Mouse (Mus musculus) limb, embryonic 12.5 days (tissue): ENCODE measurements around the gene Dpf3. TPM values are rescaled to one million over a fixed set of nuclear protein-coding genes. Genes with fewer than 3 reads are reported as not detected.

Source experiments
- ATAC-seq: fragments of 200-750 bp; cut with Nextera tagmentation; 2 replicates; pipeline ENCODE4 v1.8.0; 2017; ENCODE audit warnings: low read depth, moderate TSS enrichment; ENCODE audit not compliant: insufficient number of reproducible peaks, insufficient read depth, low FRiP score, low TSS enrichment
- H3K27ac ChIP-seq: fragments of 300-500 bp; sonication (generic); 2 replicates; pipeline ENCODE4 v1.5.1; 2016; ENCODE audit warnings: mild to moderate bottlenecking, moderate library complexity
- H3K27me3 ChIP-seq: fragments of 300-500 bp; sonication (generic); 2 replicates; pipeline ENCODE4 v1.6.1; 2016; ENCODE audit warnings: mild to moderate bottlenecking, moderate library complexity
- H3K36me3 ChIP-seq: fragments of 300-500 bp; sonication (generic); 2 replicates; pipeline ENCODE4 v1.6.1; 2016; ENCODE audit warnings: mild to moderate bottlenecking, moderate library complexity
- H3K4me1 ChIP-seq: fragments of 300-500 bp; sonication (generic); replicated peaks from 2 replicates; pipeline ENCODE4 v1.6.1; 2016
- H3K4me2 ChIP-seq: fragments of 300-500 bp; sonication (generic); 2 replicates; pipeline ENCODE4 v1.6.1; 2016; ENCODE audit warnings: mild to moderate bottlenecking, moderate library complexity
- H3K4me3 ChIP-seq: fragments of 300-500 bp; sonication (generic); replicated peaks from 2 replicates; pipeline ENCODE4 v1.5.1; 2016; ENCODE audit warnings: mild to moderate bottlenecking
- H3K9ac ChIP-seq: fragments of 300-500 bp; sonication (generic); replicated peaks from 2 replicates; pipeline ENCODE4 v1.6.1; 2016; ENCODE audit warnings: mild to moderate bottlenecking, moderate library complexity
- H3K9me3 ChIP-seq: fragments of 300-500 bp; sonication (generic); 2 replicates; pipeline ENCODE4 v1.6.1; 2016; ENCODE audit warnings: mild to moderate bottlenecking, moderate library complexity
- WGBS: fragments of 180-500 bp; shearing (Covaris S2); methylation state at CpG from one replicate; pipeline ENCODE4 v1.1.7; 2016; 5-methylcytosine and 5-hydroxymethylcytosine counted together
- polyA plus RNA-seq: library from polyadenylated mRNA; unstranded; fragments of >200 nt; fragmentation: Nextera tagmentation; extraction: Ambion mirVana; gene quantifications from 2 replicates; pipeline ENCODE4 v1.2.1, GENCODE M21; 2016

Gene Dpf3
- polyA plus RNA-seq, 1 experiment from 2014 or later = 4.4 TPM

DNA sequence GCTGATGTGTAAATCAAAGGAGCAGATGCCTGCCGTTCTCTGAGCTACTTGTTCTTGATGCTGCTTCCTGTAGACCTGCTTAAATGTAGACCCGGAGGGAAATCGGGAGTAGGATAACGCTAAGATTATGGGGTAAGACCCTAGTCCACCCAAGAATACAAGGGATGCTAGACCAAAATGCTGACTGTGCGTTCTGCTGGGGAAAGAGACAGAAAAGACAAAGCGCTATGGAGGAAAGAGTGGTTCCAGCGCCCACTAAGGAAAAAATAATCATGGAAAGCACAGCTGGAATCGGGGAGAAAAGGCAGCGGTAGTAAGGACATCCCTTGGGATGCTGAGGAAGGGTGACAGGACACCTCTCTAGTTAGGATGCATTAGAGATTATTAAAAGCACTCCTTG, 174.7 kb downstream of the Dpf3 start:
- Histone ChIP-seq H3K27ac (no peak overlapping the region), H3K4me3 (no peak overlapping the region), H3K4me2 (no peak overlapping the region), H3K27me3 (peaks cover 3% of the 10 kb centered on the region; the same call in 1 of the 2 replicates), H3K9ac (no peak overlapping the region), H3K4me1 (0 out of 2 replicates have a peak, but pooled peaks cover 3% of the 10 kb centered on the region), H3K36me3 (no peaks in the 10 kb centered on the region), H3K9me3 (no peaks in the 10 kb centered on the region)
- WGBS = 90% methylated on average over 9 of the region's 9 CpGs
- no peak for ATAC-seq

- no peak overlapping the region for H3K27ac ChIP-seq
- H3K9me3 ChIP-seq = no peaks in the 10 kb centered on the region
- WGBS = 40% methylated on average over 11 of the region's 11 CpGs
- H3K36me3 ChIP-seq = no peaks in the 10 kb centered on the region
- H3K4me3 ChIP-seq = no peak overlapping the region
- 0 out of 2 replicates have a peak, but pooled peaks cover 3% of the 10 kb centered on the region for H3K4me1 ChIP-seq
- H3K9ac ChIP-seq = no peak overlapping the region
- ATAC-seq = no peak
- H3K27me3 ChIP-seq = peaks cover 3% of the 10 kb centered on the region; the same call in 1 of the 2 replicates
- H3K4me2 ChIP-seq = no peak overlapping the region
Observed at GRCm38 (mm10) chr12:83310567-83310966, 176.9 kb downstream of the Dpf3 start.

DNA sequence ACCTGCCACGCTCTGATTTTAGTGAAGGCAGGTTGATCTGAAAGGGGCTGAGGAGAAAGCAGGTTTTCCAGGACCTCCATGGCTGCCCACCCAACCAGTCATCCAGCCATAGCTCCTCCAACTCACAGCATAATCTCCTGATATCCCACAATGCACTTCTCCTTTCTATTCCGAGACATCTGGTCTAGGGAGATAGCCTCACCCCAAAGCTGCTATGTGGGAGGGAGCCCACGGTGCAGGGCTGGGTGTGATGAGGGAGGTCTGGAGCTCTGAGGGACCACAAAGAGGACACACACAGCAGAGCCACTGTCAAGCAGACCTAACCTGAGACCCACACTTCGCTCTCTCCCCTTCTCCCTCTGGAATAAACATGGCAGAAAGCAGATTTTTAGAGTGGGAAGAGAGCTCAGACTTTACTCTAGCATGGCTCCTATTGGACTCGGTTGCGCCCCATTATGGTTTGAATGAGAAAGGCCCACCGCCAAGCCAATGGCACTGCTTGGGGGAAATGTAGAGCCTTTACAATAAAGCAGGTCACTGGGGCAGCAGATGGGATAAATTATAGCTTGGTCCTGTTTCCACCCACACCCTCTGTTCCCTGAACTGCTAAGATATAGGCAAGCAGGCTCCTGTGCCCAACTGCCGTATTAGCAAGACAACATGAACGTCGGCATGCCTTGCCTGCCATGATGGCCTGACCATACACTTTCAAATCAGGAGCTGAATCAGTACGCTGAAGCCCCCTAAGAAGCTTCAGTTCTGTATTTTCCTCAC, 178.3 kb downstream of the Dpf3 start:
- H3K4me2 ChIP-seq = no peak overlapping the region
- 77% methylated on average over 11 of the region's 11 CpGs for WGBS

GRCm38 (mm10) chr12:83308627-83309026, 178.9 kb downstream of the Dpf3 start:
- H3K9ac ChIP-seq = no peak overlapping the region
- no peak overlapping the region for H3K4me3 ChIP-seq
- H3K9me3 ChIP-seq = no peaks in the 10 kb centered on the region
- no peaks in the 10 kb centered on the region for H3K27me3 ChIP-seq
- H3K36me3 ChIP-seq = no peaks in the 10 kb centered on the region
- H3K27ac ChIP-seq = no peak overlapping the region
- no peak overlapping the region for H3K4me2 ChIP-seq
- 72% methylated on average over 4 of the region's 4 CpGs for WGBS
- H3K4me1 ChIP-seq = 0 out of 2 replicates have a peak, but pooled peaks cover 3% of the 10 kb centered on the region
- ATAC-seq = no peak

More for the DNA sequence above, 178.3 kb downstream of the Dpf3 start:
- no peak overlapping the region for H3K9ac ChIP-seq
- H3K9me3 ChIP-seq = no peaks in the 10 kb centered on the region
- 0 out of 2 replicates have a peak, but pooled peaks cover 3% of the 10 kb centered on the region for H3K4me1 ChIP-seq
- H3K4me3 ChIP-seq = no peak overlapping the region
- H3K36me3 ChIP-seq = no peaks in the 10 kb centered on the region
- no peak overlapping the region for H3K27ac ChIP-seq
- H3K27me3 ChIP-seq = 0 out of 2 replicates have a peak, but pooled peaks cover under 1% of the 10 kb centered on the region
- no peak for ATAC-seq

DNA sequence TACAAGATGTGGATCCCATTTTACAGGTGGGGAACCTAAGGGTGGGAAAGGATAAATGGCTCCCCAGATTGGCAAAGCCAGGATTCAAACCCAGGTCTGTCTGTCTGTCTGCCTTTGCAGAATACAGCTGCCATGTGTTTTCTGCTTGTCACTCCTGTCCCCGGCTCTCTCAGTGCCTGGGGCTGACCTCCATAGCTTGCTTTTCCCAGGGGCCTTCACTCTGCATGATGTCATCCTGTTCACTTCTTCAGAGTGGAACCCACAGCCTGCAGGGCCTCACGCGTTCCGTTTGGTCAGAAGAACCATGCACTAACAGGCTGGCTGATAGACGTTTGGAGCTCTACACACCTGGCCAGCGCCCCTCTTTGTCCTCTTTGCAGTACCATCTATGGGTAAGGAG, 184.3 kb downstream of the Dpf3 start:
- Histone ChIP-seq H3K4me3 (no peak overlapping the region), H3K27ac (no peak overlapping the region), H3K9me3 (no peaks in the 10 kb centered on the region), H3K9ac (no peak overlapping the region), H3K27me3 (no peaks in the 10 kb centered on the region), H3K4me1 (peaks cover 13% of the 10 kb centered on the region; the same call in 1 of the 2 replicates), H3K4me2 (no peak overlapping the region), H3K36me3 (no peaks in the 10 kb centered on the region)
- WGBS = 72% methylated on average over 6 of the region's 6 CpGs
- no peak for ATAC-seq

DNA sequence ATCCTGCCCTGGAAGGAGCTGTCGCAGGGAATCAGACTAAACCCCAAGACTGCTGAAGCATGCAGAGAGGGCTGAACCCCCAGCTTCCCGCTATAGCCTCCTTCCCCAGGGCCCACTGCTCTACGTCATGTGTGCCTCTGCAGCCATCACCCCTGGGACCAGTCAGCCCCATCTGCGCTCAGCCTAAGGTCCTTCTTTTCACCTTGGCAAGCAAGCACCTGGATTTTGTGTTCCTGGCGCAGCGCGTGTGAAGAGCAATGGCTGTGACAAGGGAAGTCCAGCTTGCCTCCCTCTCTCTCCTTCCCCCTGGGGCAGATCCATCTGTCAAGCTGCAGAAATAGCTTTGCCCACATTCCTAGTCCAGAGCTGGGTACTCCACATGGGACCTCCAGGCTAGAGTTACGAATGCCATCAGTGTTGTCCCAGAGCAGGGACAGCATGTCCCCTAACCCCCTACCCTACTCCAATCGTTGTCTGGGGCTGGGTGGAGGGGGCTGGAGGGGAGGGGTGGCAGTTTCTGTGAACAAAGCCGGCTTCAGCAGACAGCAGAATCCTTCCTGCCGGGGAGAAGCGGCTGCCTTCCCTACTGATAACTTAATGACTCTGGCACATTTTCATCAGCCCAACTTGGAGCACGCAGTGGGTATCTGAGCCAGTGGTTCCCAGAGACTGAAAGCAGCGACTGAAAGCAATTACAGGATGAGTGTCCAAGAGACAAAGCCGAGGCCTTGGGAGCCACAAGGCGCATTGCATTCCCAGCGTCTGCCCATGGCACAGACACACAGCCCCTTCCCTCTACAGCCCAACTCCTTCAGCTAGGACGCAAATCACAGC, 185.0 kb downstream of the Dpf3 start:
- no peak overlapping the region for H3K9ac ChIP-seq
- H3K27me3 ChIP-seq = no peaks in the 10 kb centered on the region

GRCm38 (mm10) chr12:83301616-83302319, 185.7 kb downstream of the Dpf3 start:
- no peak overlapping the region for H3K4me2 ChIP-seq
- no peaks in the 10 kb centered on the region for H3K27me3 ChIP-seq
- no peaks in the 10 kb centered on the region for H3K36me3 ChIP-seq
- H3K27ac ChIP-seq = no peak overlapping the region
- H3K4me1 ChIP-seq = peaks cover 13% of the 10 kb centered on the region; the same call in 1 of the 2 replicates
- 76% methylated on average over 18 of the region's 18 CpGs for WGBS
- H3K9me3 ChIP-seq = no peaks in the 10 kb centered on the region
- ATAC-seq = no peak
- H3K4me3 ChIP-seq = no peak overlapping the region
- no peak overlapping the region for H3K9ac ChIP-seq

More for the DNA sequence above, 185.0 kb downstream of the Dpf3 start:
- Histone ChIP-seq H3K4me1 (peaks cover 13% of the 10 kb centered on the region; the same call in 1 of the 2 replicates), H3K27ac (no peak overlapping the region), H3K4me2 (no peak overlapping the region), H3K36me3 (no peaks in the 10 kb centered on the region), H3K9me3 (no peaks in the 10 kb centered on the region), H3K4me3 (no peak overlapping the region)
- 32% methylated on average over 18 of the region's 18 CpGs for WGBS
- no peak for ATAC-seq

DNA sequence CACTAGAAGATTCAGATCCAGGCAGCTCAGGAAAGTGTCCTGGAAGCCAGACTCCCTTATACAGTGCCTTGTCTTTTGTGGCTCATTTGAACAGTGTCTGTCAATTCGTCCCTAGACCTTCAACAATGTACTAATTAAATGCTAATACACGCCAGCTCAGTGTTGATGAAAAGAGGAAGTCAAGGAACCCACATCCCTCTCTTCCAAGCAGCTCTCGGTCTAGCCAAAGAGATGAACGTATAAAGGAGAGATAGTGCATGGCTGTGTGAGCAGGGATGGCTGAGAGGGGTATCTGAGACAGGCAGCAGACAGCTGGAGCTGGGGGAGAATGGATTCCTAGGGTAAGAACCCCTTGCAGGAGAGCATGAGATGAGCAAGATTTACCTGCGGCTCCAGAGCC, 189.2 kb downstream of the Dpf3 start:
- Histone ChIP-seq H3K9me3 (no peaks in the 10 kb centered on the region), H3K9ac (no peak overlapping the region), H3K4me1 (peaks cover 13% of the 10 kb centered on the region; the same call in 1 of the 2 replicates), H3K27me3 (no peaks in the 10 kb centered on the region), H3K4me3 (no peak overlapping the region), H3K36me3 (no peaks in the 10 kb centered on the region), H3K4me2 (no peak overlapping the region), H3K27ac (no peak overlapping the region)
- 88% methylated on average over 5 of the region's 5 CpGs for whole genome bisulfite sequencing
- no peak for ATAC-seq

- Histone ChIP-seq H3K4me2 (no peak overlapping the region), H3K9ac (no peak overlapping the region), H3K4me1 (no peaks in the 10 kb centered on the region), H3K27me3 (no peaks in the 10 kb centered on the region), H3K9me3 (no peaks in the 10 kb centered on the region), H3K36me3 (no peaks in the 10 kb centered on the region), H3K4me3 (no peak overlapping the region), H3K27ac (no peak overlapping the region)
- WGBS = 80% methylated on average over 8 of the region's 8 CpGs
- no peak for ATAC-seq
Observed at GRCm38 (mm10) chr12:83295031-83295430, 192.5 kb downstream of the Dpf3 start.

GRCm38 (mm10) chr12:83291915-83292314, 195.6 kb downstream of the Dpf3 start:
- no peaks in the 10 kb centered on the region for H3K36me3 ChIP-seq
- H3K4me3 ChIP-seq = no peak overlapping the region
- no peaks in the 10 kb centered on the region for H3K9me3 ChIP-seq
- no peaks in the 10 kb centered on the region for H3K27me3 ChIP-seq
- no peak overlapping the region for H3K27ac ChIP-seq
- H3K9ac ChIP-seq = no peak overlapping the region
- WGBS = 57% methylated on average over 5 of the region's 5 CpGs
- ATAC-seq = no peak
- H3K4me1 ChIP-seq = peaks cover 5% of the 10 kb centered on the region; the same call in 1 of the 2 replicates
- H3K4me2 ChIP-seq = no peak overlapping the region
